Mouse (Mus musculus): ENCODE results near the gene Fhit.

Fhit gene

GRCm38 (mm10) chr14:10514026-10514425 lies 647.8 kb downstream of the Fhit start:
- DNase-seq (ENCODE audit: low spot score in 2 of 2): no peak

GRCm38 (mm10) chr14:10509252-10509651 lies 652.6 kb downstream of the Fhit start:
- no peak for DNase-seq (ENCODE audit: low spot score in 2 of 2)

- DNase-seq (ENCODE audit: low spot score in 2 of 2): no peak
Measured at GRCm38 (mm10) chr14:10507560-10507959, 654.3 kb downstream of the Fhit start.

- DNase-seq (ENCODE audit: low spot score in 2 of 2): no peak
Measured at GRCm38 (mm10) chr14:10485798-10486197, 676.0 kb downstream of the Fhit start.

GRCm38 (mm10) chr14:10482851-10483613 lies 678.8 kb downstream of the Fhit start:
- no peak for DNase-seq (ENCODE audit: low spot score in 2 of 2)

- DNase-seq (ENCODE audit: low spot score in 2 of 2): no peak
Measured at GRCm38 (mm10) chr14:10481370-10481769, 680.5 kb downstream of the Fhit start.

GRCm38 (mm10) chr14:10480681-10481080 lies 681.2 kb downstream of the Fhit start:
- no peak for DNase-seq (ENCODE audit: low spot score in 2 of 2)

GRCm38 (mm10) chr14:10453001-10453861 lies 708.6 kb downstream of the Fhit start:
- DNase-seq (ENCODE audit: low spot score in 2 of 2): peak in 1 of 2 experiments; percentile 14

GRCm38 (mm10) chr14:10452234-10452633 lies 709.6 kb downstream of the Fhit start:
- DNase-seq (ENCODE audit: low spot score in 2 of 2): no peak

- DNase-seq (ENCODE audit: low spot score in 2 of 2): no peak
Measured at GRCm38 (mm10) chr14:10445360-10445759, 716.5 kb downstream of the Fhit start.

- DNase-seq (ENCODE audit: low spot score in 2 of 2): no peak
Measured at GRCm38 (mm10) chr14:10439007-10439749, 722.7 kb downstream of the Fhit start.

GRCm38 (mm10) chr14:10436193-10436592 lies 725.6 kb downstream of the Fhit start:
- DNase-seq (ENCODE audit: low spot score in 2 of 2): no peak

GRCm38 (mm10) chr14:10432502-10432901 lies 729.3 kb downstream of the Fhit start:
- no peak for DNase-seq (ENCODE audit: low spot score in 2 of 2)

- DNase-seq (ENCODE audit: low spot score in 2 of 2): no peak
Measured at GRCm38 (mm10) chr14:10430396-10431000, 731.3 kb downstream of the Fhit start.

GRCm38 (mm10) chr14:10423499-10423898 lies 738.3 kb downstream of the Fhit start:
- no peak for DNase-seq (ENCODE audit: low spot score in 2 of 2)

- no peak for DNase-seq (ENCODE audit: low spot score in 2 of 2)
Measured at GRCm38 (mm10) chr14:10422261-10422660, 739.6 kb downstream of the Fhit start.

GRCm38 (mm10) chr14:10415068-10415467 lies 746.8 kb downstream of the Fhit start:
- no peak for DNase-seq (ENCODE audit: low spot score in 2 of 2)

- DNase-seq (ENCODE audit: low spot score in 2 of 2): no peak
Measured at GRCm38 (mm10) chr14:10409306-10409962, 752.4 kb downstream of the Fhit start.

- no peak for DNase-seq (ENCODE audit: low spot score in 2 of 2)
Measured at GRCm38 (mm10) chr14:10405346-10405745, 756.5 kb downstream of the Fhit start.

- no peak for DNase-seq (ENCODE audit: low spot score in 2 of 2)
Measured at GRCm38 (mm10) chr14:10367783-10368680, 793.8 kb downstream of the Fhit start.

Measured in frontal cortex, postnatal 14 days (tissue).